Mouse (Mus musculus) small intestine, adult 2 months (tissue): ENCODE data around the gene Mterf1a.
"Not testable (repeated sequence)": the region's sequence is repeated elsewhere in the genome, so short reads cannot be mapped to it uniquely, and the experiment has no call there.

Source experiments
- CTCF ChIP-seq: fragments of 200-500 bp; IDR thresholded peaks from 2 replicates; pipeline ENCODE4 v1.5.1; 2012; ENCODE audit warnings: low read depth, mild to moderate bottlenecking, control low read depth, inconsistent platforms, low read length, moderate library complexity, mixed read lengths; ENCODE audit not compliant: insufficient replicate concordance, insufficient read length; ENCODE audit errors: extremely low read depth
- POLR2A ChIP-seq: fragments of 200-500 bp; IDR thresholded peaks from 2 replicates; pipeline ENCODE4 v1.6.1; 2012; ENCODE audit warnings: low read depth, mild to moderate bottlenecking, control low read depth, inconsistent platforms, low read length, moderate library complexity

DNA sequence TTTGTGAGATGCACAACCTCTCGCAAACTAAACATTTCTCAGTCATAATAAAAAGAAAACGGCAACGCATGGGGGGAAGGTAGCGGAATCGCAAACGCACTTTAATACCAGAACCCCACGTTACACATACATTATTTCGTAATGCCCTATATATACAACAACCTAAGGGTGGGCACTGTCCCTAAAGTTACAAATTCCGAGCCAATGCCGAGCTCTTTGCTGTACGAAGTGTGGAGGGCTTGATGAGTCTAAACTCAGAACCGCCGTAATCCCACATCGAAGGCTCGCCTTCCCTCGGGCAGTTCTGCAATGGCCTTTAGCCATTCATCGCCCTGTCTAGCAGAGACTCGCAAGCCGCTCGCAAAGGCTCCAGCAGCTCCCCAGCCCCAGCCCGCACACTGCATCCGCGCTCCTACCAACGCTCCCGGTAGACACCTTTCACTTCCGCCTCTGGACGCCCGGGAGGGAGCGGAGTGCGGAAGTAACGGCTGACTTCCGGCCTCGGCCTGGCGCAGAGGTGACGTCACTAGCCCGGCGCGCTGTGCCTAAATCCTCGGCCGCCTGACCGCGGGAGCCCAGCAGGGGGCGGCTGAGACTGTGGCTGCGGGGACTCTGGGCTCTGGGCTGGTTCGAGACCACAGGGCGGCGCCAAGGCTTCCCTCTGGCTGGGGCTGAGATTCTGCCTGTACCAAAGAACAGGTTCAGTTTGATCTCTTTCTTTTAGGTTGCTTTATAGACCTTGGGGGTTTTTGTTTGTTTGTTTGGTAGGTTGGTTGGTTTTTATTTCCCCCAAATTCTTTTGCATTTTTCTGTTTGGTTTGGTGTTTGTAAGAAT is at the start of gene Mterf1a:
- TF ChIP-seq CTCF, POLR2A: not testable (repeated sequence)
